Mouse (Mus musculus) cerebellum, adult 2 months (tissue): Measurements from ENCODE around the gene Mbd5. TPM values are rescaled to one million over a fixed set of nuclear protein-coding genes. Genes with fewer than 3 reads are reported as not detected.

ENCODE experiments used
- DNase-seq, 2 experiments: peaks; one replicate each; pipeline ENCODE4 v3.0.0; 2021
- H3K27ac ChIP-seq: fragments of 200-500 bp; 2 replicates; pipeline ENCODE4 v1.5.1; 2012; ENCODE audit warnings: low read length, control low read depth, inconsistent platforms; ENCODE audit not compliant: insufficient read depth
- H3K27me3 ChIP-seq: fragments of 200-500 bp; 2 replicates; pipeline ENCODE4 v1.6.1; 2012; ENCODE audit warnings: inconsistent platforms, mild to moderate bottlenecking, low read length, moderate library complexity; ENCODE audit not compliant: control insufficient read depth, insufficient read depth
- H3K4me1 ChIP-seq: fragments of 200-500 bp; 2 replicates; pipeline ENCODE4 v1.6.1; 2011; ENCODE audit warnings: low read length; ENCODE audit not compliant: control insufficient read depth, insufficient read depth
- H3K4me3 ChIP-seq: fragments of 200-500 bp; replicated peaks from 2 replicates; pipeline ENCODE3; 2011; ENCODE audit warnings: mild to moderate bottlenecking, low read depth, low read length, control low read depth; ENCODE audit not compliant: insufficient read depth
- CTCF ChIP-seq: fragments of 200-500 bp; IDR thresholded peaks from 2 replicates; pipeline ENCODE4 v1.5.1; 2011; ENCODE audit warnings: low read depth, mild to moderate bottlenecking, control low read depth, low read length, moderate library complexity, borderline replicate concordance; ENCODE audit not compliant: insufficient read depth
- POLR2A ChIP-seq: fragments of 200-500 bp; IDR thresholded peaks from 2 replicates; pipeline ENCODE4 v1.6.1; 2011; ENCODE audit warnings: low read length, control low read depth, borderline replicate concordance; ENCODE audit not compliant: insufficient read depth
- WGBS: fragments of 180-500 bp; shearing (Covaris S2); methylation state at CpG from one replicate; pipeline ENCODE4 v1.1.7; 2018; 5-methylcytosine and 5-hydroxymethylcytosine counted together
- polyA plus RNA-seq: library from polyadenylated mRNA; depleted of rRNA; stranded (reverse); fragments of >200 nt; gene quantifications from 2 replicates; pipeline ENCODE4 v1.2.3, GENCODE M21; 2012

The Mbd5 gene
- polyA plus RNA-seq, 1 experiment = 29.3 TPM

GRCm38 (mm10) chr2:49090771-49091170 is 141.5 kb downstream of the Mbd5 start:
- DNase-seq = no peak
- WGBS = 98% methylated on average over 4 of the region's 4 CpGs
- Histone ChIP-seq H3K4me3 (no peak overlapping the region), H3K27ac (no peak overlapping the region), H3K4me1 (no peaks in the 10 kb centered on the region), H3K27me3 (no peaks in the 10 kb centered on the region)
- TF ChIP-seq CTCF (no peak), POLR2A (no peak)

GRCm38 (mm10) chr2:49096765-49097164 is 147.5 kb downstream of the Mbd5 start:
- H3K27me3 ChIP-seq = no peaks in the 10 kb centered on the region
- peaks cover 3% of the 10 kb centered on the region; the same call in 1 of the 2 replicates for H3K4me1 ChIP-seq
- no peak overlapping the region for H3K4me3 ChIP-seq
- H3K27ac ChIP-seq = no peak overlapping the region
- no peak for TF ChIP-seq CTCF
- no peak for TF ChIP-seq POLR2A
- DNase-seq = peak in 1 of 2 experiments; percentile 28

GRCm38 (mm10) chr2:49108906-49109305 is 159.6 kb downstream of the Mbd5 start:
- Histone ChIP-seq H3K4me1 (no peaks in the 10 kb centered on the region), H3K27me3 (no peaks in the 10 kb centered on the region), H3K27ac (no peak overlapping the region), H3K4me3 (no peak overlapping the region)
- DNase-seq = no peak
- TF ChIP-seq POLR2A = no peak
- no peak for TF ChIP-seq CTCF

GRCm38 (mm10) chr2:49119875-49120274 is 170.6 kb downstream of the Mbd5 start:
- no peaks in the 10 kb centered on the region for H3K27me3 ChIP-seq
- TF ChIP-seq CTCF = no peak
- no peak for TF ChIP-seq POLR2A
- no peak overlapping the region for H3K4me3 ChIP-seq
- WGBS = 48% methylated on average over 6 of the region's 6 CpGs
- H3K4me1 ChIP-seq = peaks cover 5% of the 10 kb centered on the region
- H3K27ac ChIP-seq = no peak overlapping the region
- DNase-seq = peak in 1 of 2 experiments; percentile 12

GRCm38 (mm10) chr2:49121603-49122002 is 172.3 kb downstream of the Mbd5 start:
- WGBS = 94% methylated on average over 3 of the region's 3 CpGs
- H3K27me3 ChIP-seq = no peaks in the 10 kb centered on the region
- H3K4me1 ChIP-seq = peaks cover 5% of the 10 kb centered on the region
- TF ChIP-seq CTCF = no peak
- no peak for TF ChIP-seq POLR2A
- DNase-seq = no peak
- no peak overlapping the region for H3K27ac ChIP-seq
- no peak overlapping the region for H3K4me3 ChIP-seq

- Histone ChIP-seq H3K4me3 (no peak overlapping the region), H3K27ac (no peak overlapping the region), H3K4me1 (no peaks in the 10 kb centered on the region), H3K27me3 (no peaks in the 10 kb centered on the region)
- DNase-seq = no peak
- WGBS = 66% methylated on average over 3 of the region's 3 CpGs
- no peak for TF ChIP-seq POLR2A
- TF ChIP-seq CTCF = no peak
These were observed 192.9 kb downstream of the Mbd5 start for GRCm38 (mm10) chr2:49142186-49142585.

- WGBS = 82% methylated on average over 1 of the region's 1 CpGs
- Histone ChIP-seq H3K27me3 (no peaks in the 10 kb centered on the region), H3K4me3 (no peak overlapping the region), H3K4me1 (no peaks in the 10 kb centered on the region; the same call in 1 of the 2 replicates), H3K27ac (no peak overlapping the region)
- no peak for DNase-seq
- TF ChIP-seq CTCF = no peak
- TF ChIP-seq POLR2A = no peak
These were observed 204.3 kb downstream of the Mbd5 start for GRCm38 (mm10) chr2:49153649-49154048.

GRCm38 (mm10) chr2:49160232-49160947 is 211.1 kb downstream of the Mbd5 start:
- TF ChIP-seq CTCF = no peak
- H3K27ac ChIP-seq = no peak overlapping the region
- WGBS = 86% methylated on average over 5 of the region's 5 CpGs

More at GRCm38 (mm10) chr2:49160232-49160947, 211.1 kb downstream of the Mbd5 start:
- Histone ChIP-seq H3K4me3 (no peak overlapping the region), H3K4me1 (no peaks in the 10 kb centered on the region; the same call in 1 of the 2 replicates), H3K27me3 (no peaks in the 10 kb centered on the region)
- no peak for DNase-seq
